Mouse (Mus musculus) embryo, embryonic 10 days (tissue): Measurements from ENCODE around the gene Taok1.

Source experiments
- DNase-seq: peaks from one replicate; pipeline ENCODE4 v3.0.0-alpha.2; 2015; ENCODE audit warnings: low spot score

The Taok1 gene

GRCm38 (mm10) chr11:77508068-77509021 is 99.3 kb downstream of the Taok1 start:
- DNase-seq = peak; percentile 82

- DNase-seq = no peak
Observed at GRCm38 (mm10) chr11:77507426-77507825, 100.2 kb downstream of the Taok1 start.

- DNase-seq = no peak
Observed at GRCm38 (mm10) chr11:77506941-77507340, 100.7 kb downstream of the Taok1 start.

- no peak for DNase-seq
Observed at GRCm38 (mm10) chr11:77506273-77506672, 101.3 kb downstream of the Taok1 start.

- no peak for DNase-seq
Observed at GRCm38 (mm10) chr11:77505291-77505980, 102.2 kb downstream of the Taok1 start.

GRCm38 (mm10) chr11:77504377-77504776 is 103.2 kb downstream of the Taok1 start:
- no peak for DNase-seq

- DNase-seq = no peak
Observed at GRCm38 (mm10) chr11:77503511-77503910, 104.1 kb downstream of the Taok1 start.

DNA sequence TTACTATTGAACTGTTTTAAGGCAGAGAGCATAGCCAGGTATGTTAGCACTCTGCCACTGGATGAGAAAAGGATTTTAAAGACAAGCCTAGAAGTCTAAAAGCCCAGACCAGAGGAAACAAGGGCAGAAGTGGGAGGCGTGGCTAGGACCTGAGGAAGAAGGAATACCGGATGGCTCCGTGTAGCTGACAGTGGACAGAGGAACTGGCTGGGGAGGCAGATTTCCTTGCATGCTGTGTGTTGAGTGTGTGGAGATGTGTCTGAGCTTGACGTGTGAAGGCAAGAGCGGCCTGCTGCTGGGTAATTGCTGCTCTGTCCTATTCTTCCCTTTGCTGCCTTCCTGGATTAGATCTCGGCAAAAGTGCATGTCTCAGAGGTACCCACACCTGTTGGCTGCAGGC is 105.1 kb downstream of the Taok1 start:
- no peak for DNase-seq

DNA sequence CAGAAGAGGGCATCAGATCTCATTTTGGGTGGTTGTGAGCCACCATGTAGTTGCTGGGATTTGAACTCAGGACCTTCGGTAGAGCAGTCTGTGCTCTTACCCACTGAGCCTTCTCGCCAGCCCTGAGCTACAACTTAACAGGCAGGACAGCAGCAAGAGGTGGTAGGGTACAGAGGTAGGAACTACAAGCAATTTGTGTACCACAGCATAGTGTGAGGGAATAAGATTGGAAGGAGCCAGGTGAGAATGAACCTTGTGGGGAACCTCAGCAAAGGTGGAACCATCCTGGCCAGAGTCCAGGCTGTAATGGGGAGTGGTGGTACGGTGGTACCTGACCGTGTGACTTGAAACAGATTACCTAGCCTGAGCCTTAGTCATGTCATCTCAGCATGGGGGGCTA is 105.6 kb downstream of the Taok1 start:
- no peak for DNase-seq

- peak; percentile 89 for DNase-seq
Observed at GRCm38 (mm10) chr11:77501392-77501791, 106.2 kb downstream of the Taok1 start.

- no peak for DNase-seq
Observed at GRCm38 (mm10) chr11:77500361-77501325, 107.0 kb downstream of the Taok1 start.

DNA sequence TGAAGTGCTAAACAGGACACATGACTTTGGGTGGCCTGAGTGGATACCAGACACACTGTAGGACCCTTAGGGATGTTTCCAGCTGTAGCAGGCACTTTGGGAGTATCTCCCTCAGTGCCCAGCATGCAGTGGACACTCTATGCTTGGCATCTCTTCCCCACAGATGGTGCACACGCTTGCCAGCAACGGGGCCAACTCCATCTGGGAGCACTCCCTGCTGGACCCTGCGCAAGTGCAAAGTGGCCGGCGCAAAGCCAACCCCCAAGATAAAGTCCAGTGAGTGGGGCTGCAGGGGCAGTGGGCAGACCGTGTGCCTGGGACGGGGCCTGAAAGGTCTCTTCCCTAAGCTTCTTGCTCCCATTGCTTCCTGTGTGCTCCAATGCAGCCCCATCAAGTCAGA is 108.3 kb downstream of the Taok1 start:
- no peak for DNase-seq

DNA sequence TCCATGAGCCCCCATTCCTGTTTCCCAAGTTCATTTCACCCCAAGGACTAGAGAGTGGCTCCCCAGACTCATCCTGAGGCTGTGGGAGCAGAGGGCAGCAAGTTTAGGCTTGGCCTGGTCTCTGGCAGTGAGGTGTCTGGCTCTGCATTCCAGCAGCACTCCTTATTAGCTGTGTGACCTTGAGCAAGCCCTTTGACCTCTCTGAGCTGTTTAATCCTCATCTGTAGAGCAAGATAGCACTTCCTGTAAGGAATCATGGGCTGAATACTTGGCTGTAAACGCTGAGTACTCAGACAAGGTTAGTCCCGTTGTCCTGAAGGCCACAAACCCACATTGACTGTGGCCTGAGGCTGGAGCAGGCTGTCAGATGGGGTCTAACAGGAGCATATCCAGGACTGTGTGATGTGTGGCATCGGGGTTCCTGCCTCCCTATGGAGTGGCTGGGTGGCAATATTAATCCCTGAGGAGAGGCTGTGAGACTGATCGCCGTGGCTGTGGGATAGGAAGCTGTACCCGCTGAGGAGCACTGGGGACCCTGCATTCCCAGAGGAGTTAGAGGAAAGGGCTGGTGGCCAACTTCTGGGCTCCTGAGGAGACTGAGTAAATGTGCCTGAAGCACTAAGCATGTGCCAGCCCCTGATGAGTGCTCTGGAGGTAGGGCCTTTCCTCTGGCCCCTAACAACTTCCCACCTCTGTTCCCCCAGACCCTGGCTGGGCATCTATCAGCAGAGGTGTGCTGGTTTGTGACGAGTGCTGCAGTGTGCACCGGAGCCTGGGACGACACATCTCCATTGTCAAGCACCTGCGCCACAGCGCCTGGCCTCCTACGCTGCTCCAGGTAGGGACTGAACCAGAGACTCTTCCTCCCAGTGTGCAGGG is 109.1 kb downstream of the Taok1 start:
- DNase-seq = peak; percentile 60

- DNase-seq = peak; percentile 77
Observed at GRCm38 (mm10) chr11:77497851-77498250, 109.8 kb downstream of the Taok1 start.

DNA sequence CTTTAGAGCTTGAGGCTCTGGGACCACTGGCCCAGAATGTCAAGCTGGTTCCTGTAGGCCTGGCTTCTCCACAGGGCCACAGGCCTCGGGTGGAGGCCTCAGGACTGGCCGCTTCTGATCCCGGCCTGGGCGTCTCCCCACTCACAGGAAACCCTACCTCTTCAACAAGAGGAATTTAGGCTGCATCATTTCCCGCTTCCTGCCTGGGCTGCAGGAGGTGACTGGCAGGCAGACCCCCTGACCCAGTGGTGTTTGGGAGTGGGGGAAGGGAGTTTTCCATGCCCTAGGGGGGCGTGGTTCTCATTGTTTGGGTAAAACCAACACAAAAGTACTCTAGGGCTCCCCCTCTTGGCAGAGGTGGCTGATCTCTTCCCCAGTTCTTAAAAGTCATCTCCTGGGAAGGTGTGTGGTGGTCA is 110.3 kb downstream of the Taok1 start:
- DNase-seq = peak; percentile 90

GRCm38 (mm10) chr11:77495507-77495906 is 112.1 kb downstream of the Taok1 start:
- no peak for DNase-seq

DNA sequence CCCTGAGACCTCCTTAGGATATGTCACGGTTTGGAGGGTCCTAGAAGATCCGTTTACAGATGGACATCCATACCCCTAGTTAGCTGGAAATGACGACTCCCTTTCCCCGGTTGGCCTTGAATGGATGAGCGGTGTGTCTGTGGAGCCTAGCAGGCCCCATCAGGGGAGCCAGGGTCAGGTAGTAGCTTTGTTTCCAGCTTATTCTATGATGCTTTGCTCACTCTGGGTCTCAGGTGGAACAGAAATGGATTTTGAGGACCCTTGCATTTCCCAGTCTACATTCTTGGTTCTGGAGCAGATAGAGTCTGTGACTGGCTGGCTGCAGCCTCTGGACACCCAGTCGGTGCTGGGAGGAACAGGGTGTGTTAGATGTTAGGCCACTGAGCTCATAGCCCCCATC is 112.8 kb downstream of the Taok1 start:
- no peak for DNase-seq

- DNase-seq = no peak
Observed at GRCm38 (mm10) chr11:77494344-77494676, 113.3 kb downstream of the Taok1 start.

DNA sequence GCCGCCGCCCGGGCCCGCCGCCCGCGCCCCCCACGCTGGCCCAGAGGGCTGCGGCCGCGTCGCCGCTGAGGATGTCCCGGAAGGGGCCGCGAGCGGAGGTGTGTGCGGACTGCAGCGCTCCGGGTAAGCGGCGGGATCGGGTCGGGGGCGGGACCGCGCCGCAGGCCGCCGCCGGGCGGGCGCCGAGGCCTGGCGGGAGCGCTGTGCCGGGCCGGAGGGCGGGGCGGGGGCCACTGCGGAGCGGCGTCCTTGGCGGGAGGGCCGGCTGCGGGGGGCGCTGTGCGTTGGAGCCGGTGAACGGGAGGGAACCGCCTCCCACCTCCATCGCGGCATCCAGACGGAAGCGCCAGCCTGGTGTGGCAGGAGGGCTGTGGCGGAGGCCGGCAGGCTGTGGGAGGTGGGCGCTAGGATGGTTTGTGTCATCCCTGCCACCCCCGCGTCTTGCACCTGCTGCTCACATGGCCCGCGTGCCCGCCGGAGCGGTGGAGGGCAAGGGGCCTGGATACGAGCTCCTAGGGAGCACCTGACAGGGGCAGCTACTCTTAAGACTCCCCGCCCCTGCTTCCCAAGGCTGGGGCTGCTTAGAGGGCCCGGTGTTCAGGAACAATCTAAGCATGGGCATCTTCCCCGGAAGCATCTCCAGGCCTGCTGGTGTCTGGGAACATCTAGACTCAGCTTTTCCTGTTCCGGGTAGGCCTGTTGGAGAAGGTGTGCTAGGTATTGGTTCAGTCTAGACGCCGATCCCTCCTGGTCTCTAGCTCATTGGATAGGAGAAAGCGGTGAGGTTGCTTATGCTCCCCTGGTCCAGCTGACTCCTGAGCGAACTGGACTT is 113.9 kb downstream of the Taok1 start, which contains the start of gene Git1:
TSS of gene Git1 (plus strand) at position 51 of the 832 bp plus-strand sequence.
- DNase-seq = peak; percentile 40

GRCm38 (mm10) chr11:77492911-77493332 is 114.7 kb downstream of the Taok1 start:
- peak; percentile 89 for DNase-seq
